Mouse (Mus musculus) midbrain, embryonic 11.5 days (tissue): ENCODE results near the gene Hras. TPM values are rescaled to one million over a fixed set of nuclear protein-coding genes. Genes with fewer than 3 reads are reported as not detected.
A peak's percentile ranks its signal among the peaks of the same experiment; 100 is the strongest.

Source experiments
- ATAC-seq: fragments of 200-750 bp; cut with Nextera tagmentation; 2 replicates; pipeline ENCODE4 v1.8.0; 2017; ENCODE audit warnings: moderate TSS enrichment, moderate library complexity; ENCODE audit not compliant: low FRiP score
- DNase-seq: peaks from one replicate; pipeline ENCODE4 v3.0.0; 2015; ENCODE audit warnings: low spot score; ENCODE audit errors: missing footprints
- H3K27ac ChIP-seq: fragments of 300-500 bp; sonication (generic); 2 replicates; pipeline ENCODE4 v1.5.1; 2014; ENCODE audit warnings: low read depth, low read length
- H3K27me3 ChIP-seq: fragments of 300-500 bp; sonication (generic); 2 replicates; pipeline ENCODE4 v1.6.1; 2014; ENCODE audit warnings: mild to moderate bottlenecking, low read length, moderate library complexity, mixed read lengths; ENCODE audit not compliant: control insufficient read depth, insufficient read depth
- H3K36me3 ChIP-seq: fragments of 300-500 bp; sonication (generic); 2 replicates; pipeline ENCODE4 v1.6.1; 2014; ENCODE audit warnings: mild to moderate bottlenecking, low read length, moderate library complexity, mixed read lengths; ENCODE audit not compliant: control insufficient read depth, insufficient read depth
- H3K4me1 ChIP-seq: fragments of 300-500 bp; sonication (generic); 2 replicates; pipeline ENCODE4 v1.6.1; 2014; ENCODE audit warnings: low read length; ENCODE audit not compliant: control insufficient read depth, insufficient read depth
- H3K4me2 ChIP-seq: fragments of 300-500 bp; sonication (generic); 2 replicates; pipeline ENCODE4 v1.6.1; 2014; ENCODE audit warnings: mild to moderate bottlenecking, moderate library complexity
- H3K4me3 ChIP-seq: fragments of 300-500 bp; sonication (generic); 2 replicates; pipeline ENCODE4 v1.5.1; 2014; ENCODE audit warnings: low read depth, low read length
- H3K9ac ChIP-seq: fragments of 300-500 bp; sonication (generic); 2 replicates; pipeline ENCODE4 v1.6.1; 2014; ENCODE audit warnings: low read length
- H3K9me3 ChIP-seq: fragments of 300-500 bp; sonication (generic); 2 replicates; pipeline ENCODE4 v1.6.1; 2016; ENCODE audit warnings: low read length; ENCODE audit not compliant: control insufficient read depth
- WGBS: fragments of 180-500 bp; shearing (Covaris S2); extraction: QIAGEN DNeasy Blood & Tissue Kit; methylation state at CpG from one replicate; pipeline ENCODE4 v1.1.7; 2014; 5-methylcytosine and 5-hydroxymethylcytosine counted together
- polyA plus RNA-seq: library from polyadenylated mRNA; unstranded; fragments of >200 nt; fragmentation: Nextera tagmentation; extraction: Ambion mirVana; gene quantifications from 2 replicates; pipeline ENCODE4 v1.2.1, GENCODE M21; 2014

Hras gene
- polyA plus RNA-seq = 86.1 and 103 TPM in 2 replicates

DNA sequence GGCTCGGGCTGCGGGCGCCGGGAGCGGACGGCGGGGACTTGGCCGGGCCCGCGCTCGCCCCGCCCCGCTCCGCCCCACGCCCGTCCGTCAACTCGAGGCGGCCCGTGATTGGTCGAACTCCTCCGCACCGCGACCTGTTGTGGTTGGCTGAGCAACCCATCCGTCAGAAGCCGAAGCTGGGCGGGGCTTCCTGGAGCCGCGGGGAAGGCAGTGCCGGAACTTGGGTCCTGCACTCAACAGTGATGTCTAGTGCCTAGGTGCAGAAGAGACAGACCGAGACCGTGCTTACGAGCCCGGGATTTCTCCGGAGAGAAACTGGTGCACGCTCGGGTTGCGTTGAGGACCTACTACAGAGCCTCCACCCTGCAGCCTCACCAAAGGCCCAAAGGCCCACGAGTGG is at the start of gene Hras, which contains the start of gene Lrrc56:
TSS of gene Hras (minus strand) at position 58 of the 400 bp plus-strand sequence.
TSS of gene Lrrc56 (plus strand) at position 210 of the 400 bp plus-strand sequence.
- Histone ChIP-seq H3K9me3 (no peaks in the 10 kb centered on the region), H3K9ac (peak within 1 kb of the TSS; percentile 78), H3K27ac (peak within 1 kb of the TSS; percentile 71), H3K36me3 (peaks cover 4% of the 10 kb centered on the region; the same call in 1 of the 2 replicates), H3K4me2 (peak within 1 kb of the TSS; percentile 99), H3K4me1 (peaks cover 10% of the 10 kb centered on the region), H3K27me3 (no peaks in the 10 kb centered on the region), H3K4me3 (peak within 1 kb of the TSS; percentile 92)
- DNase-seq (peak; percentile 99), ATAC-seq (peak; percentile 95)
- whole genome bisulfite sequencing = 1% methylated on average over 32 of the region's 39 CpGs

DNA sequence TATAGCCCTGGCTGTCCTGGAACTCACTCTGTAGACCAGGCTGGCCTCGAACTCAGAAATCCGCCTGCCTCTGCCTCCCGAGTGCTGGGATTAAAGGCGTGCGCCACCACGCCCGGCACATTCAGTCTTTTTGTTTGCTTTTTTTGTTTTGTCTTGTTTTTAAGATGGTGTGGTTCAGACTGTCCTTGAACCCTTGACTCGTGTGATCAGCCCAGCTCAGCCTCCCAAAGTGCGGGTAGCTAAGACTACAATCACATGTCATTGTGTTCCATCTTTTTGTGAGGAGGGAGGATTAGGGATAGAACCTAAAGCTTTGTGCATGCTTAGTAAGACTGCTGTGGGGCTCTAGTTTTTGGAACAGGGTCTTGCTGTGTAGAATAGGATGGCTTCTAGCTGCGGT is 37.7 kb upstream of the Hras start:
- 89% methylated on average over 9 of the region's 10 CpGs for WGBS
- ATAC-seq (no peak), DNase-seq (peak; percentile 26)
- Histone ChIP-seq H3K36me3 (peaks cover 21% of the 10 kb centered on the region), H3K4me1 (peaks cover 11% of the 10 kb centered on the region), H3K9me3 (no peaks in the 10 kb centered on the region), H3K27ac (no peak overlapping the region), H3K4me3 (no peak overlapping the region), H3K9ac (no peak overlapping the region), H3K27me3 (no peaks in the 10 kb centered on the region), H3K4me2 (no peak overlapping the region)

DNA sequence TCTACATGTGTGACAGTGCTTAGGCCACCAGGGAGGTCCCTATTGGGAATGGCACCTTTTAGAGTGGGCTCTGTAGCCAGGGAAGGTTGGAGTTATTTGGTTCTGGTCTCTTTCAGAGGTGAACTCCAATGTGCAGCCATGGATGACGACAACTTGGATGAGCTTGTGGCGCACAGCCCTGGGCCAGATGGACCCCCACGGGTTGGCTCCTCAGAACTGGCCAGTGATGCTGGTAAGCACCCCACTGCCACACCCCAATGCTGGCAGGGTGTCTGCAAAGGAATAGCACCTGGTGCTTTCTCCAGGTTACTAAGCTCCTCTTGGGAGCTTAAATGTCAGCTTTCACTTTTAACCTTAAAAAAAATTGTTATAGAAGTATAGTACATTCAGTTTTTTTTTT is 37.3 kb upstream of the Hras start:
- no peak for ATAC-seq
- H3K36me3 ChIP-seq = peaks cover 21% of the 10 kb centered on the region

DNA sequence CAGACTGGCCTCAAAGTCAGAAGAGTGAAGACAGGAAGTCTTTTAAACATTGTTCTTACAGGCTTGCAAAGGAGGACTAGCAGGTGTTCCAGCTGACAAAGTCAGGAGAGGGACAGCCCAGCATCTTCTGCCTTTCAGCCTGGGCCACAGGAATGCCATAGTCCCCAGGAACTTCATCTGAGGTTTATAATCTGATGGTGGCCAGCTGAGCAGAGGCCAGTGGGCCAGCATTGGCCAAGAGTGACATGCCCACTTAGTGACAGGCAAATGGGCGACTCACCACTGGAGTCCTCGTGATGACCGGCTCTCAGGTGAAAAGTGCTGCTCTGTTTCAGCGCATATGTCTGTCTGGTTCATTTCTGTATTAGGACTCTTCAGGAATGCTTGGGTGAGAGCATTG is 36.8 kb upstream of the Hras start:
- no peak overlapping the region for H3K27ac ChIP-seq
- no peaks in the 10 kb centered on the region for H3K9me3 ChIP-seq
- no peak for ATAC-seq
- H3K4me3 ChIP-seq = no peak overlapping the region
- no peak overlapping the region for H3K9ac ChIP-seq
- H3K4me1 ChIP-seq = peaks cover 11% of the 10 kb centered on the region
- WGBS = 95% methylated on average over 4 of the region's 4 CpGs
- no peak for DNase-seq
- peaks cover 21% of the 10 kb centered on the region for H3K36me3 ChIP-seq
- H3K27me3 ChIP-seq = no peaks in the 10 kb centered on the region
- no peak overlapping the region for H3K4me2 ChIP-seq

More for the DNA sequence above, 37.3 kb upstream of the Hras start:
- Histone ChIP-seq H3K4me1 (peaks cover 11% of the 10 kb centered on the region), H3K27me3 (no peaks in the 10 kb centered on the region), H3K27ac (no peak overlapping the region), H3K4me3 (no peak overlapping the region), H3K4me2 (no peak overlapping the region), H3K9me3 (no peaks in the 10 kb centered on the region), H3K9ac (no peak overlapping the region)
- DNase-seq = no peak
- 96% methylated on average over 3 of the region's 3 CpGs for WGBS

DNA sequence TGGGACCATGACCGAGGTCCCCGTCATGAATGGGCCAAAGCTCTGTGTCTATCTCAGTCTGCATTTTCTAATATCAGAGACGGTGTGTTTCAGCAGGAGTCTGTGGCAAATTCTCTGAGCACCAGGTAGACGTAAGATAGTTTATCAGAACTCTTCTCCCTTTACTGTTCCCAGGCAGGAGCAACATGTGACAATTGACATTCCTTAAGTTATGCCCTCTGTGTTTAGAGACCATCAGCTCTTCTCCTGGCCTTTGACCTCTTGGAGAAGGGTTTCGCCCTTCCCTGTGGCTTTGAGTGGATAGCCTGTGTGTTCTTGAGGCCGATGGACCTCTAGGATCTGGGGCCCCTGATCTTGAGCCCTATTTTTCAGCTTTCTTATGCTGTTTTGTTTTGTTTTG is 35.9 kb upstream of the Hras start:
- H3K36me3 ChIP-seq = peaks cover 16% of the 10 kb centered on the region; the same call in 1 of the 2 replicates
- DNase-seq = peak; percentile 47
- peak overlapping the region; percentile 98 for H3K4me2 ChIP-seq
- no peak for ATAC-seq
- peak overlapping the region; percentile 99 for H3K4me3 ChIP-seq
- no peak overlapping the region for H3K27ac ChIP-seq
- H3K9me3 ChIP-seq = no peaks in the 10 kb centered on the region
- H3K9ac ChIP-seq = peak overlapping the region; percentile 94
- H3K27me3 ChIP-seq = no peaks in the 10 kb centered on the region
- H3K4me1 ChIP-seq = peaks cover 11% of the 10 kb centered on the region
- WGBS = 67% methylated on average over 6 of the region's 6 CpGs

DNA sequence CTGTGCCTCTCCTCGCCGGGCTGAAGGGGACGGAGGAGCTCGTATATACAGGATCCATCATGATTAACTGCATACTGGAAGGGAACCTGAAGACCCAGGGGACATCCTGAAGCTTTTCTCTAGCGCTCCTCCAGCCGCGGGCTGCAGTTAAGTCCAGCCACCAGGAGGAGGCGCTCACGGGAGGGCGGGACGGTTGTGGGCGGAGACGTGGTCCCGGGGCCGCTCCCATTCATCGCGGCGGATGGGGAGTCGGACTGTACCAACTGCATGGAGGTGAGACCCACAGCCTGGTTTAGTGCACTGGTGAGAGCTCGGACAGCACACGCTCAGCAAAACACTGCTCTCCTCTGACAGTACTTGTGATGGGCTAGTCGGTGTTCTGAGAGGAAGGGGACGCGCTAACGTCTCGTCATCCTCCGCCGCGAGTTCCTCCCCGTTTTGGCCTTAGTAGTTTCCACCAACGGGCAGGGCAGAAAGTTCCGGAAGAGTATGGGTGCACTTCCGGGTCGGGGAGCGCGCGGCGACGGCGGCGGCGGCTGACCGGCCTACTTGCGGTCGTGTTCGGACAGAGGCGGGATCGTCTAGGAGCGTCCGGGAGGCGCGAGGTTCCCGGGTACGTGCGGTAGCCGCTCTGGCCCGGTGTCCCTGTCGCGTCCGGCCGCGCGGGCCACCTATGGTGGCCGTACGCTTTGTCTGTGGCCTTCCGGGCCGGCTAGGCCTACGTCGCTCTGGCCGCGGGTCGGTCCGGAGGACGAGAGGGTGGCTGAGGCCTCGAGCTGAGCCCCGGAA is 34.7 kb upstream of the Hras start, which contains the start of gene Phrf1:
TSS of gene Phrf1 (plus strand) at position 506 of the 789 bp plus-strand sequence.
- H3K9ac ChIP-seq = peak within 1 kb of the TSS; percentile 94
- peaks cover 11% of the 10 kb centered on the region for H3K4me1 ChIP-seq
- peak within 1 kb of the TSS; percentile 88 for H3K27ac ChIP-seq
- H3K4me2 ChIP-seq = peak within 1 kb of the TSS; percentile 98
- peaks cover 15% of the 10 kb centered on the region; the same call in 1 of the 2 replicates for H3K36me3 ChIP-seq
- under 1% methylated on average over 76 of the region's 76 CpGs for WGBS
- peak within 1 kb of the TSS; percentile 99 for H3K4me3 ChIP-seq
- peak; percentile 93 for ATAC-seq
- DNase-seq = peak; percentile 99
- H3K27me3 ChIP-seq = no peaks in the 10 kb centered on the region
- H3K9me3 ChIP-seq = no peaks in the 10 kb centered on the region

DNA sequence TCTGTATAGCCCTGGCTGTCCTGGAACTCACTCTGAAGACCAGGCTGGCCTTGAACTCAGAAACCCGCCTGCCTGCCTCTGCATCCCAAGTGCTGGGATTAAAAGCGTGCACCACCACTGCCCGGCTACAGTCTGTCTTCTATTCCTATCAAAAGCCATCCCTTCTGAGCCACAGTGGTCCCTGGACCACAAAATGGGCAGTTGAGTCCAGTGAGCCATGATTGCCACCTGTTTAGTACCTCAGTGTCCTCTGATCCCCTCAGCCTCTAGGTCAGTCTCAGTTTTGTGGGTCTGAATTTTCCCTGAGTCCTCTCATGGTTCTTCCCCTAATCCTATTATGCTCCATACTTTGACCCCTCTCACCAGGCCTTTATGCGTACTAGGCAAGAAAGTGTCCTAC is 34.0 kb upstream of the Hras start:
- Histone ChIP-seq H3K27me3 (no peaks in the 10 kb centered on the region), H3K27ac (no peak overlapping the region; the same call in 1 of the 2 replicates), H3K4me3 (no peak overlapping the region; the same call in 1 of the 2 replicates), H3K36me3 (peaks cover 12% of the 10 kb centered on the region; the same call in 1 of the 2 replicates), H3K9ac (no peak overlapping the region; the same call in 1 of the 2 replicates), H3K4me2 (peak overlapping the region; percentile 98; the same call in 1 of the 2 replicates), H3K4me1 (peaks cover 11% of the 10 kb centered on the region), H3K9me3 (no peaks in the 10 kb centered on the region)
- 72% methylated on average over 4 of the region's 4 CpGs for WGBS
- ATAC-seq (peak; percentile 23; the same call in 1 of the 2 replicates), DNase-seq (no peak)

DNA sequence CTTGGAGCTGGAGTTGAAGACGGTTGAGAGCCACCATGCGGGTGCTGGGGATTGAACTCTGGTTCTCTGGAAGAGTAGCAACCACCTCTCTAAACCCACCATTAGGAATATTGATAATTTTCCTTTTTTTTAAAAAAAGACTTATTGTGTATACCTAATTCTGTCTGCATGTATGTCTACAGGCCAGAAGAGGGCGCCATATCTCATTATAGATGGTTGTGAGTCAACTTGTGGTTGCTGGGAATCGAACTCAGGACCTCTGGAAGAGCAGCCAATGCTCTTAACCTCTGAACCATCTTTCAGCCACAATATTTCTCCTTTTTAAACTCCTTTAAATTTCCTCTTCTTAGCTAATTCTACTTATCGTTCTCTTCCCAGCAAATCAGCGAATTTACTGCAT is 32.7 kb upstream of the Hras start:
- no peak overlapping the region for H3K4me2 ChIP-seq
- no peak overlapping the region for H3K27ac ChIP-seq
- WGBS = 81% methylated on average over 6 of the region's 6 CpGs
- peak; percentile 54 for DNase-seq
- H3K4me3 ChIP-seq = no peak overlapping the region
- peaks cover 17% of the 10 kb centered on the region for H3K4me1 ChIP-seq
- H3K9me3 ChIP-seq = no peaks in the 10 kb centered on the region
- peaks cover 3% of the 10 kb centered on the region; the same call in 1 of the 2 replicates for H3K36me3 ChIP-seq
- no peaks in the 10 kb centered on the region for H3K27me3 ChIP-seq
- H3K9ac ChIP-seq = no peak overlapping the region
- ATAC-seq = no peak

DNA sequence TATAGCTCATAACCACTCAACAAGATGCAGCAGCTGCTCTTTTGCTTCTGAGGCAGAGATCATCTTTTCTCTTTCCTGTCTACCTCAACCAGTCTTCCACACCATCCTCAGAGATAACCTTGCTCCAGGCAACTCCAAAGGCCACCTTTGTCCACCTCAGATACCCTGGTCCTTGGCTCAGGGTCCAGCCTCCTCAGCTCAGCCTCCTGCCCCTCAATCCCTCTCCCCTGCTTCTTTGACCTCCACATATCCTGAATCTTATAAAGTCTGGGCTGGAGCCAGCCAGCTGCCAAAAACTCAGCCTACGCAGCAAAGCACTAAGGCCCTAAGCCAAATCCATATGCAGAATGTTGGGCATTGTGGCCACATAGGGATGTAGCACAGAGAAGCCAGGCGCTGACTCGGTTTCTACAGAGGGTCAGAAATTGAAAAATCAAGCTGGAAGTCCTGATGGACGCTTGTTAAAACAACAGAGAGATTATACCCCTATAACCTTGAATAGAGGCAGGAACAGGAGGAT is 29.0 kb upstream of the Hras start:
- no peaks in the 10 kb centered on the region for H3K9me3 ChIP-seq
- 0 out of 2 replicates have a peak, but pooled peaks cover 2% of the 10 kb centered on the region for H3K36me3 ChIP-seq
- no peaks in the 10 kb centered on the region for H3K27me3 ChIP-seq
- H3K27ac ChIP-seq = no peak overlapping the region
- H3K4me3 ChIP-seq = no peak overlapping the region
- DNase-seq (peak; percentile 56), ATAC-seq (no peak)
- H3K4me2 ChIP-seq = no peak overlapping the region
- peaks cover 12% of the 10 kb centered on the region for H3K4me1 ChIP-seq
- 96% methylated on average over 4 of the region's 4 CpGs for WGBS
- no peak overlapping the region for H3K9ac ChIP-seq
